Mouse (Mus musculus): ENCODE measurements at regions not wholly inside any gene's neighbourhood (a gene's known extent, or its start where the extent isn't known, plus 50 kb on each side); places are given as distances from the start of the nearest gene placed in this dataset.

- no peak for DNase-seq
- intact Hi-C loops (cut with DNase I) = loop anchor here (10.0 kb wide), 1 partner anchor 178 kb away; no protein-coding TSS in a partner anchor
Measured at GRCm38 (mm10) chr2:101476862-101477261, 147.7 kb upstream of the Rag2 start.

- DNase-seq = no peak
- intact Hi-C loops (cut with DNase I) = no loop called here
Measured at GRCm38 (mm10) chr2:101490207-101490606, 134.3 kb upstream of the Rag2 start.

- DNase-seq = no peak
- intact Hi-C loops (cut with DNase I) = no loop called here
Measured at GRCm38 (mm10) chr2:101491762-101492161, 132.8 kb upstream of the Rag2 start.

- no peak for DNase-seq
- intact Hi-C loops (cut with DNase I) = no loop called here
Measured at GRCm38 (mm10) chr2:101508116-101508515, 116.4 kb upstream of the Rag2 start.

Data from left cerebral cortex, postnatal 4 days (tissue).